In the genomic region with DNA sequence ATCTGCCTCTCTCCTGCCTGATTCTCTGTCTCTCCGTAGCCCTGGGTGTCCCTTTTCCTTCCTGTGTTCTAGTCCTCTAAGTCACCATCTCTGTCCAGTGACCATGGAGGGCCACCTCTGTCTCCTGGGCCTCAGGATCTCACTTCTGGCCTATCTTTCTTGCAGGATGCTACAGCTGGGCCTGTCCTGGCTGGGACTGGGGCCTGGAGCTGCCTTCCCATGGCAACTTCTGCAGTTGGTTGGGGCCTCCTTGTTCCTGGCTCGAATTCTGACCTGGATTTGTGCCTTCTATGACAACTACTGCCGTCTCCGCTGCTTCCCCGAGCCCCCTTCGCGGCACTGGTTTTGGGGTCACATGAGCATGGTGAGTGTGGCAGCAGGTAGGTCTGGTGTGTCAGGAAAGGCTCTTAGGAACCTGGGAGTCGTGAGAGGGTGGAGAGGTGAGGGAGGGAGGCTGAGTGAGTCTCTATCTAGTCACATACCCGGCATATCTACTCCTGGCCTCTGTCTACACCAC, we compare ENCODE assay signal across 8 mouse cellular contexts. TPM values are rescaled to one million over a fixed set of nuclear protein-coding genes. Genes with fewer than 3 reads are reported as not detected.
DNase-seq lines count a peak whose midpoint lies in the region; ATAC-seq and TF ChIP-seq lines count a peak whose summit lies in the region.

No protein-coding gene starts in this region.

- peaks cover 14% of the 10 kb centered on the region for H3K27me3 ChIP-seq in erythroblast, embryonic 14.5 days (ENCODE audit: control insufficient read depth)
- no peaks in the 10 kb centered on the region for H3K27me3 ChIP-seq in CH12.LX (replicated peaks)
- no peaks in the 10 kb centered on the region for H3K27me3 ChIP-seq in heart, embryonic 12.5 days (replicated peaks)
- H3K27me3 ChIP-seq in limb, embryonic 12.5 days = no peaks in the 10 kb centered on the region
- H3K27me3 ChIP-seq in neural tube, embryonic 15.5 days (replicated peaks) = no peaks in the 10 kb centered on the region

- peak overlapping the region; percentile 22 for H3K4me3 ChIP-seq in erythroblast, embryonic 14.5 days (replicated peaks)
- H3K4me3 ChIP-seq in CH12.LX (replicated peaks in 1 of 3; ENCODE audit: low read depth in 2 of 3, low read length in 2 of 3, poor library complexity in 1 of 3) = peak overlapping the region; percentile 47 to 61 (median 57)
- H3K4me3 ChIP-seq in heart, embryonic 12.5 days = peak overlapping the region; percentile 56
- peak overlapping the region; percentile 52 for H3K4me3 ChIP-seq in limb, embryonic 12.5 days (replicated peaks)
- peak overlapping the region; percentile 45 for H3K4me3 ChIP-seq in neural tube, embryonic 15.5 days (replicated peaks)

- TF ChIP-seq POLR2A in CH12.LX (IDR thresholded peaks at IDR 0.05; ENCODE audit: low read depth, low read length) = no peak

- no peak overlapping the region; the same call in 1 of the 2 replicates for H3K27ac ChIP-seq in CH12.LX (ENCODE audit: insufficient read depth, low read depth)
- peak overlapping the region; percentile 88 for H3K27ac ChIP-seq in heart, embryonic 12.5 days (ENCODE audit: poor library complexity, severe bottlenecking)
- H3K27ac ChIP-seq in limb, embryonic 12.5 days = peak overlapping the region; percentile 94
- H3K27ac ChIP-seq in neural tube, embryonic 15.5 days (replicated peaks) = peak overlapping the region; percentile 75

- no peak for TF ChIP-seq CTCF in CH12.LX (conservative IDR thresholded peaks at IDR 0.05 in 1 of 2, IDR thresholded peaks at IDR 0.05 in 1 of 2; ENCODE audit: low read depth in 2 of 2, low read length in 2 of 2)

- no peaks in the 10 kb centered on the region for H3K79me2 ChIP-seq in CH12.LX (replicated peaks; ENCODE audit: control insufficient read depth, extremely low read depth, insufficient read depth, poor library complexity, severe bottlenecking)

- no peak for TF ChIP-seq EP300 in CH12.LX (IDR thresholded peaks at IDR 0.05; ENCODE audit: low read length)

- no peak for ATAC-seq in erythroblast, adult 5-6 weeks (replicated peaks; ENCODE audit: low FRiP score, poor library complexity, severe bottlenecking)
- peak; percentile 18; the same call in 1 of the 2 replicates for ATAC-seq in heart, embryonic 12.5 days (ENCODE audit: insufficient number of reproducible peaks, low FRiP score)
- 0 out of 2 replicates have a peak, but pooled peaks have one; percentile 63 for ATAC-seq in limb, embryonic 12.5 days (ENCODE audit: insufficient number of reproducible peaks, insufficient read depth, low FRiP score, low TSS enrichment, low read depth)
- ATAC-seq in neural tube, embryonic 15.5 days (ENCODE audit: low FRiP score) = no peak; the same call in 1 of the 2 replicates

- WGBS in heart, embryonic 12.5 days = 35% methylated on average over 9 of the region's 9 CpGs
- 40% methylated on average over 9 of the region's 9 CpGs for WGBS in limb, embryonic 12.5 days
- 44% methylated on average over 9 of the region's 9 CpGs for WGBS in neural tube, embryonic 15.5 days

- no peaks in the 10 kb centered on the region for H3K9me3 ChIP-seq in erythroblast, embryonic 14.5 days (ENCODE audit: control insufficient read depth, low read length)
- no peaks in the 10 kb centered on the region for H3K9me3 ChIP-seq in CH12.LX (replicated peaks; ENCODE audit: low read length)
- no peaks in the 10 kb centered on the region for H3K9me3 ChIP-seq in heart, embryonic 12.5 days (replicated peaks)
- H3K9me3 ChIP-seq in limb, embryonic 12.5 days = no peaks in the 10 kb centered on the region
- H3K9me3 ChIP-seq in neural tube, embryonic 15.5 days (replicated peaks) = no peaks in the 10 kb centered on the region

- TF ChIP-seq RAD21 in CH12.LX (IDR thresholded peaks at IDR 0.05; ENCODE audit: low read depth, low read length) = no peak

- no peak for DNase-seq in CH12.LX (ENCODE audit: extremely low read depth)
- DNase-seq in left cerebral cortex, adult 18-20 months (ENCODE audit: low spot score in 2 of 2) = no peak
- DNase-seq in cerebellum, adult 9-10 months = no peak

- in situ Hi-C loops in CH12.LX (cut with MboI; ENCODE audit: low pct_ligation_motif_present, low pct_unique_long_range_greater_than_20kb, low sequenced_read_pairs) = no loop called here

- peaks cover 6% of the 10 kb centered on the region for H3K4me1 ChIP-seq in erythroblast, embryonic 14.5 days (ENCODE audit: control insufficient read depth)
- peaks cover 15 to 27% of the 10 kb centered on the region in 2 experiments for H3K4me1 ChIP-seq in CH12.LX (ENCODE audit: control insufficient read depth in 1 of 2, insufficient read depth in 2 of 2)
- H3K4me1 ChIP-seq in heart, embryonic 12.5 days (replicated peaks) = peaks cover 25% of the 10 kb centered on the region
- H3K4me1 ChIP-seq in limb, embryonic 12.5 days (replicated peaks) = peaks cover 10% of the 10 kb centered on the region
- peaks cover 22% of the 10 kb centered on the region for H3K4me1 ChIP-seq in neural tube, embryonic 15.5 days

- no peaks in the 10 kb centered on the region for H3K36me3 ChIP-seq in erythroblast, embryonic 14.5 days (ENCODE audit: control insufficient read depth)
- peaks cover 0 to 26% of the 10 kb centered on the region in 2 experiments for H3K36me3 ChIP-seq in CH12.LX (replicated peaks in 1 of 2; ENCODE audit: control insufficient read depth in 1 of 2, insufficient read depth in 1 of 2, low read length in 1 of 2)
- H3K36me3 ChIP-seq in heart, embryonic 12.5 days = 0 out of 2 replicates have a peak, but pooled peaks cover 10% of the 10 kb centered on the region
- peaks cover 20% of the 10 kb centered on the region for H3K36me3 ChIP-seq in limb, embryonic 12.5 days
- H3K36me3 ChIP-seq in neural tube, embryonic 15.5 days = peaks cover 11% of the 10 kb centered on the region; the same call in 1 of the 2 replicates

- dilution Hi-C loops in CH12.LX (cut with MboI; ENCODE audit: extremely low pct_ligation_motif_present, extremely low pct_unique_long_range_greater_than_20kb, low sequenced_read_pairs) = no loop called here

- peak overlapping the region; percentile 95 for H3K9ac ChIP-seq in CH12.LX (ENCODE audit: insufficient read depth, low read depth)
- peak overlapping the region; percentile 77 for H3K9ac ChIP-seq in heart, embryonic 12.5 days
- peak overlapping the region; percentile 74 for H3K9ac ChIP-seq in limb, embryonic 12.5 days (replicated peaks)
- H3K9ac ChIP-seq in neural tube, embryonic 15.5 days (replicated peaks) = peak overlapping the region; percentile 58

- peak overlapping the region; percentile 98; the same call in 1 of the 2 replicates for H3K4me2 ChIP-seq in CH12.LX (ENCODE audit: insufficient read depth, low read depth, poor library complexity, severe bottlenecking)
- peak overlapping the region; percentile 90 for H3K4me2 ChIP-seq in heart, embryonic 12.5 days
- peak overlapping the region; percentile 87 for H3K4me2 ChIP-seq in limb, embryonic 12.5 days
- H3K4me2 ChIP-seq in neural tube, embryonic 15.5 days = peak overlapping the region; percentile 74

TF ChIP-seq in CH12.LX, 34 proteins besides CTCF, POLR2A, EP300 and RAD21:
- TF ChIP-seq CHD1 (IDR thresholded peaks at IDR 0.05; ENCODE audit: low read depth, low read length) (no peak), BHLHE40 (IDR thresholded peaks at IDR 0.05; ENCODE audit: low read depth, low read length) (no peak), MAX (IDR thresholded peaks at IDR 0.05; ENCODE audit: low read length) (no peak), RCOR1 (conservative IDR thresholded peaks at IDR 0.05; ENCODE audit: low read depth, low read length) (no peak)

RNA-seq across cellular contexts. Expression of a gene that starts 0.9 kb away (rescaled TPM):
- not detected in 2 replicates for polyA plus RNA-seq in erythroblast, embryonic 14.5 days (2012)
- total RNA-seq in erythroblast, adult 5-6 weeks (2015; ENCODE audit: low replicate concordance) = not detected in 2 replicates
- total RNA-seq in erythroblast, adult 5-6 weeks (2017; ENCODE audit: low replicate concordance) = not detected in 2 replicates
- total RNA-seq in CH12.LX (2012; rRNA removed) (2.2 and 3.3 TPM in 2 replicates), CH12.LX (2014; rRNA removed) (4.1 and 4.4 TPM in 2 replicates)
- polyA plus RNA-seq in CH12.LX (2012; ENCODE audit: insufficient read length, low read depth) = 3.6 and 4.8 TPM in 2 replicates
- 6.1 and 7.1 TPM in 2 replicates for polyA plus RNA-seq in heart, embryonic 12.5 days (2016; fragmentation: Nextera tagmentation; extraction: Ambion mirVana)
- polyA plus RNA-seq in limb, embryonic 12.5 days (2016; fragmentation: Nextera tagmentation; extraction: Ambion mirVana) = 13.3 and 13.8 TPM in 2 replicates
- 10.8 and 12.4 TPM in 2 replicates for polyA plus RNA-seq in neural tube, embryonic 15.5 days (2015; fragmentation: Nextera tagmentation; extraction: Ambion mirVana)
- 1 to 10 TPM; 2.9 to 3.4 TPM for total RNA-seq in left cerebral cortex, adult 18-20 months (2021)

RNA-seq across cellular contexts. Expression of a gene that starts 29.6 kb away (rescaled TPM):
- 0.02 TPM in 1 of 2 replicates, not detected in the other for polyA plus RNA-seq in erythroblast, embryonic 14.5 days (2012)
- total RNA-seq in erythroblast, adult 5-6 weeks (2015; ENCODE audit: low replicate concordance) = 2.5 and 3.3 TPM in 2 replicates
- total RNA-seq in erythroblast, adult 5-6 weeks (2017; ENCODE audit: low replicate concordance) = 5.2 and 5.5 TPM in 2 replicates
- 30.0 TPM in 2 replicates for total RNA-seq in CH12.LX (2012; rRNA removed)
- total RNA-seq in CH12.LX (2014; rRNA removed) = 28.1 and 28.3 TPM in 2 replicates
- polyA plus RNA-seq in CH12.LX (2012; ENCODE audit: insufficient read length, low read depth) = 31.2 and 33.9 TPM in 2 replicates
- 18.3 and 19.2 TPM in 2 replicates for polyA plus RNA-seq in heart, embryonic 12.5 days (2016; fragmentation: Nextera tagmentation; extraction: Ambion mirVana)
- 23.8 and 26.6 TPM in 2 replicates for polyA plus RNA-seq in limb, embryonic 12.5 days (2016; fragmentation: Nextera tagmentation; extraction: Ambion mirVana)
- polyA plus RNA-seq in neural tube, embryonic 15.5 days (2015; fragmentation: Nextera tagmentation; extraction: Ambion mirVana) = 19.1 and 19.4 TPM in 2 replicates
- total RNA-seq in left cerebral cortex, adult 18-20 months (2021) = 1 to 10 TPM; 5.2 to 6.8 TPM

RNA-seq across cellular contexts. Expression of a gene that starts 54.3 kb away (rescaled TPM):
- polyA plus RNA-seq in erythroblast, embryonic 14.5 days (2012) = 0.03 TPM in 2 replicates
- not detected in 2 replicates for total RNA-seq in erythroblast, adult 5-6 weeks (2015; ENCODE audit: low replicate concordance)
- 0.77 and 2.1 TPM in 2 replicates for total RNA-seq in erythroblast, adult 5-6 weeks (2017; ENCODE audit: low replicate concordance)
- total RNA-seq in CH12.LX (2012; rRNA removed) (0.64 and 0.67 TPM in 2 replicates), CH12.LX (2014; rRNA removed) (0.58 and 0.64 TPM in 2 replicates)
- polyA plus RNA-seq in CH12.LX (2012; ENCODE audit: insufficient read length, low read depth) = 0.70 and 0.93 TPM in 2 replicates
- polyA plus RNA-seq in heart, embryonic 12.5 days (2016; fragmentation: Nextera tagmentation; extraction: Ambion mirVana) = 0.26 and 0.42 TPM in 2 replicates
- not detected in 2 replicates for polyA plus RNA-seq in limb, embryonic 12.5 days (2016; fragmentation: Nextera tagmentation; extraction: Ambion mirVana)
- 0.65 and 0.74 TPM in 2 replicates for polyA plus RNA-seq in neural tube, embryonic 15.5 days (2015; fragmentation: Nextera tagmentation; extraction: Ambion mirVana)
- not detected for total RNA-seq in left cerebral cortex, adult 18-20 months (2021)

Comparison
In these comparisons a context has a peak if more than half of its experiments do, and no peak if none do; other contexts are left out.
1. ATAC-seq: peak in heart, embryonic 12.5 days (single experiment) and limb, embryonic 12.5 days (single experiment); none in erythroblast, adult 5-6 weeks (single experiment) and neural tube, embryonic 15.5 days (single experiment).
2. RNA of a gene that starts 29.6 kb away (polyA plus RNA-seq): 31.2 to 33.9 TPM in CH12.LX, 23.8 to 26.6 TPM in limb, embryonic 12.5 days, 19.1 to 19.4 TPM in neural tube, embryonic 15.5 days and 18.3 to 19.2 TPM in heart, embryonic 12.5 days; 0.02 TPM in erythroblast, embryonic 14.5 days; every median in the first group is over 10 times any median in the second.
3. Peak in every context shown above with its lines, with median percentiles within 50 percentile points of each other: H3K4me3 ChIP-seq, H3K4me2 ChIP-seq and H3K9ac ChIP-seq.